Mouse (Mus musculus) heart, postnatal 0 days (tissue): ENCODE data around the gene AW551984.

ENCODE experiments used
- CTCF ChIP-seq: IDR thresholded peaks from 2 replicates; pipeline ENCODE4 v1.5.1; 2016; ENCODE audit warnings: antibody characterized with exemption, control low read depth, low read depth
- EP300 ChIP-seq: IDR thresholded peaks from 2 replicates; pipeline ENCODE4 v1.6.1; 2016; ENCODE audit warnings: antibody characterized with exemption, low read depth

DNA sequence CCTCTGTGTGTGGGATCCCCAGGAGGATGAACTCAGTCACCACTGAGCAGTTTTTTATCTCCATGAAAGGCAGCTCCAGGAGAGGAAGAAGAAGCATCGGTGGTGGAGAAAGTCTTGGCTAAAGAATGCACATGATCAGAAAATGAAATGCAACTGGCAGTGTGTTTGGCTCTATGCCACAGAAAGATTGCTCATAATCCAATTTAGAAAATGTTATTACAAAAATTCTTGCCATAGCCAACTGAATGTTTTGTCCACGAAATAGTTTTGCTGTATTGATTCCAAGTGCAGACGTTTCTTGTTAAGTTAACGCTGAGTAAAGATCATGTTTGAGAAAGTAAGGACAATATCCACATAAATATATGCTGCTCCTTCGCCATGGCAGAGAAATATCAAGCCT lies 53.4 kb downstream of the AW551984 start:
- TF ChIP-seq CTCF (no peak), EP300 (no peak)
